Mouse (Mus musculus): Measurements from ENCODE around the gene C4bp. TPM values are rescaled to one million over a fixed set of nuclear protein-coding genes. Genes with fewer than 3 reads are reported as not detected.

The C4bp gene
- not detected in 2 replicates for polyA plus RNA-seq (2015; fragmentation: Nextera tagmentation; extraction: Ambion mirVana)

GRCm38 (mm10) chr1:130661454-130661853 lies at the start of gene C4bp:
C4bp (minus strand) TSS chr1:130661632.

GRCm38 (mm10) chr1:130629521-130629920 lies 31.9 kb downstream of the C4bp start, which contains the start of gene Zp3r:
Zp3r (minus strand) TSS chr1:130629621.

Other genes with a start within 250 kb of the C4bp start
- not detected in 2 replicates for gene Cd55b, start 238.6 kb downstream of the C4bp start, polyA plus RNA-seq (2015; fragmentation: Nextera tagmentation; extraction: Ambion mirVana)
- gene Cd55, start 198.9 kb downstream of the C4bp start, polyA plus RNA-seq (2015; fragmentation: Nextera tagmentation; extraction: Ambion mirVana) = 14.5 and 17.5 TPM in 2 replicates
- gene Zp3r, start 32.0 kb downstream of the C4bp start, polyA plus RNA-seq (2015; fragmentation: Nextera tagmentation; extraction: Ambion mirVana) = not detected in 2 replicates
- not detected in 2 replicates for gene Gm29427, start 54.2 kb upstream of the C4bp start, polyA plus RNA-seq (2015; fragmentation: Nextera tagmentation; extraction: Ambion mirVana)
- 14.0 and 15.9 TPM in 2 replicates for gene Yod1, start 55.7 kb upstream of the C4bp start, polyA plus RNA-seq (2015; fragmentation: Nextera tagmentation; extraction: Ambion mirVana)
- 12.1 and 15.5 TPM in 2 replicates for gene Pfkfb2, start 67.6 kb upstream of the C4bp start, polyA plus RNA-seq (2015; fragmentation: Nextera tagmentation; extraction: Ambion mirVana)
- 0.66 and 0.84 TPM in 2 replicates for gene AA986860, start 70.3 kb upstream of the C4bp start, polyA plus RNA-seq (2015; fragmentation: Nextera tagmentation; extraction: Ambion mirVana)
- gene Fcamr, start 139.3 kb upstream of the C4bp start, polyA plus RNA-seq (2015; fragmentation: Nextera tagmentation; extraction: Ambion mirVana) = not detected in 2 replicates
- not detected in 2 replicates for gene Pigr, start 165.1 kb upstream of the C4bp start, polyA plus RNA-seq (2015; fragmentation: Nextera tagmentation; extraction: Ambion mirVana)
- 3.0 and 3.3 TPM in 2 replicates for gene Fcmr, start 204.0 kb upstream of the C4bp start, polyA plus RNA-seq (2015; fragmentation: Nextera tagmentation; extraction: Ambion mirVana)
- gene Il24, start 225.8 kb upstream of the C4bp start, polyA plus RNA-seq (2015; fragmentation: Nextera tagmentation; extraction: Ambion mirVana) = not detected in 2 replicates
- gene Il20, start 249.8 kb upstream of the C4bp start, polyA plus RNA-seq (2015; fragmentation: Nextera tagmentation; extraction: Ambion mirVana) = not detected in 2 replicates

Measured in neural tube, postnatal 0 days (tissue).